Mouse (Mus musculus): Measurements from ENCODE around the gene Zfp280c.
A peak's percentile ranks its signal among the peaks of the same experiment; 100 is the strongest.

Gene Zfp280c

DNA sequence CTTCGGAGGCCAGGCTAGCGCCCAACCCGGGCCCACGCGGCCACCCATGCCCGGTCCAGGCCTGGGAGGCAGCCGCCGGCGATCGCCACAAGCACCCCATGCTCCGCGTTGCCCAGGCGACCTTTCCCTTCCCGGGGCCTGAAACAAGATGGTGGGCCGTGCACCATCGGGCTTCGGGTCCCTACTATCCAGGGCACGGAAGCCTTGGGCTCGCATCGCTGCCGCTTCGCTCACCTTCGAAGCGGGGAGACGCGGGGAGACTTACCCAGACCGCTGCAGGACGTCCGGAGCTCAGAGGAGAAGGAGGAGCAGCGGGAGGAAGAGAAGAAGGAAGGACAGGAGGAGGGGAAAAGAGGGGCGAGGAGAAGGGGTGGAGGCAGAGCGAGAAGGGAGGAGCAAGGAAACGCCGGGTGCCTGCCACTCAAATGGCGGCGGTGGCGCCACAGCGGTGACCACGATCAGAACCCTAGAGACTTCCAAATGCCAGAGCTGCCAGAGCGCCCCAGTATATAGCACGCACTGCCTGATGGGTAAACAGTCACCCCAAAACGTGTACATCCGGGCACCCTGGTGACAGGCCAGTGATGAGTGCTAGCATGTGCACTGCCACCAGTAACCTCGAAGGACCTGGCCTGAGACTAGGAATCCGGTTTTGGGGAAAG is at the start of gene Zfp280c:
TSS of gene Zfp280c (minus strand) at position 406 of the 662 bp plus-strand sequence.
- DNase-seq (ENCODE audit: low spot score in 2 of 2) = peak; percentile 31 to 53

DNA sequence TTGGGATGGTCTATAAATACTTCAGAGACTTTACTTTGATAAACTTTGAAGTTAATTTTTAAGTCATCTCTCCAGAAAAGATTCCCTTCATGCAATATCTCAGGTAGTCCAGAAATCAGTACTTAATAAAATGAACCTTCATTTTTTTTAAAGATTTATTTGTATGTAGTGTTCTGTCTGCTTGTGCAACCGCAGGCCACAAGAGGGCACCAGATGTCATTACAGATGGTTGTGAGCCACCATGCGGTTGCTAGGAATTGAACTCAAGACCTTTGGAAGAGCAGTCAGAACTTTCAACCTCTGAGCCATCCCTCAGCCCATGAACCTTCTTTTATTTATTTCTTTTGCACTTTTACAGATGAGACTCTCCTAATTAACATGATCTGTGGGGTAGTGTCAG is 42.7 kb upstream of the Zfp280c start:
- no peak for DNase-seq (ENCODE audit: low spot score in 2 of 2)

DNA sequence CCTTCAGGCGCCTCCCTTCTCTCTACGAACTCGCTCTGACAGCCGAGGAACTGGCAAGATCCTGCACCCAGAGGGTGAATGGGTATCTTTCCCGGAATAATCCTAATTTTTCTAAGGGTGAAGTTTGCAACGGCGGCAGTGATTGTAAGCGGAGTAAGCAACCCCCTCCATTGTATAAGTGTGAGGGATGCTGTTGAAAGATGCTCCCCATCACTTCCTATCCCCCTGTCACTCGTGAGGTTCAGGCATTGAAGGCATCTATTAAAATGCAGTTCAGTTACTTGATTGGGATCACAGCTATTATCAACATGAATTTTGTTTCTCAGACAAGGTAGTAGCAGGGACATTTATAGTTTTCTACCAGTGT is 29.7 kb upstream of the Zfp280c start:
- no peak for DNase-seq (ENCODE audit: low spot score in 2 of 2)

- DNase-seq (ENCODE audit: low spot score in 2 of 2) = peak; percentile 24 to 50
Observed at GRCm38 (mm10) chrX:48623379-48624053, 29.2 kb upstream of the Zfp280c start, which contains the start of gene Slc25a14. TSS of gene Slc25a14 (plus strand) at chrX:48623413.

DNA sequence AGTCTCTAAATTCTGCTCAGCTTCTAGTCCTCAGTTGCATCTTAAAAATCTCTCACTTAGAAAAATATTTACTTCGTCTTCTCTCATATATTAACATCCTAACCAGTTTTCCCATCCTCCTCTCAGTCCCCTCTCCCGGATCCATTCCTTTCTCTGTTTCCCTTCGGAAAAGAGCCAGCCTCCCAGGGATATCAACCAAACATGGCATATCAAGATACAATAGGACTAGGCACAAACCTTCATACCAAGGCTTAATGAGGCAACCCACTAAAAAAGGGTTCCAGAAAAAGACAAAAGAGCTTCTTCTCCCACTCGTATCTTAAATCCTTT is 28.7 kb upstream of the Zfp280c start:
- no peak for DNase-seq (ENCODE audit: low spot score in 2 of 2)

GRCm38 (mm10) chrX:48604872-48605271 is 10.6 kb upstream of the Zfp280c start:
- DNase-seq (ENCODE audit: low spot score in 2 of 2) = no peak

- DNase-seq (ENCODE audit: low spot score in 2 of 2) = no peak
Observed at GRCm38 (mm10) chrX:48596906-48597305, 2.6 kb upstream of the Zfp280c start.

DNA sequence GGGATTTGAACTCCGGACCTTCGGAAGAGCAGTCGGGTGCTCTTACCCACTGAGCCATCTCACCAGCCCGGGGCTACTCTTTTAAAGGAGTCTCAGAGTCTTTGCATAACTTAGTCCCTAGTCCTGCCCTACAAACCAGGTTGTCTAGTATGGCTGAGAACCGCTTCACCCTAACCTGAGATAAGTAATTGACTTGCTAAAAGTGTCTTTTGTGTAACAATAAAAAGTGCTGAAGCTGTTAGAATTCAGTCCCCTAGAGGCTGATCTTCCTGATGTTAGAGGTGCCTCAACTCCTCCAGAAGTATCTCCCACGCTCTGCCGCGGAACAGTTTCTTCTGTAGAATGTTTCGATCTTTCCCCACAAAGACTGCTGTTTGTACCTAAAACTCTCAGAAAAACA is 1.7 kb upstream of the Zfp280c start:
- no peak for DNase-seq (ENCODE audit: low spot score in 2 of 2)

DNA sequence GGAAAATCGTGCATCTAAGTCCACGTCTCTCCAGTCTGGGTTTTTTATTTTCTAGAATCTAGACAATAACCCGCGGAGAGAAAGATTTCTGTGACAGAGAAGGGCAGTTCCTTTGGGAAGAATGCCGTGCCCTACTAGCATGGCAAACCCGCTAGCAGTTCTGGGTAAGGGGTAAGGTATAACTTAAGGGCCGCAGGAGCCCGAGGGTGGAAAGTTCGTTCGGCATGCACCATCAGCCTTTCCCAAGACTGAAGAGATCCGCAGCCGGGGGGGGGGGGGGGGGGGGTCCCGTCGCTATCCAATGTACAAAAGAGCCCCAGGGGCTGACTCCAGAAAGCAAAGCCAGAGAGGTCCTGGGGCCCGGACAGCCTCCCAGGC is 594 bp downstream of the Zfp280c start:
- no peak for DNase-seq (ENCODE audit: low spot score in 2 of 2)

DNA sequence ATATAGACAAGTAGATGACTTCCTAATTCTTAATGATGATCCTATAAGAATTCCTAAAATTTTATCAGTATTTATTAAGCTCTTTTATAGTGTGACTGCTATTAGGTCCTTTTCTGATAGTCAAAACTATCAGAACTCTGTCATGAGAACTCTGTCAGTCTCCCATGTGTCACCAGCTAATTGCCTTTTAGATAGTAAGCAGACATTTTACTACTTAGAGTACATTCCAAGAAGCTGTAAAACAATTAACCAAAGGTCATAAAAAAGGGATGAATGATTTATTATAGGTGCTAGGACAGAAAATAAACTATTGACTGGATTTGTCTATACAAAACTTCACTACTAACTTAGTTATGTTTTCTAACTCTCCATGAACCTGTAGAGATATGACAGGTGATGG is 11.0 kb downstream of the Zfp280c start:
- DNase-seq (ENCODE audit: low spot score in 2 of 2) = no peak

GRCm38 (mm10) chrX:48532175-48532574 is 62.1 kb downstream of the Zfp280c start:
- DNase-seq (ENCODE audit: low spot score in 2 of 2) = peak; percentile 24 to 58

GRCm38 (mm10) chrX:48526435-48526834 is 67.9 kb downstream of the Zfp280c start:
- DNase-seq (ENCODE audit: low spot score in 2 of 2) = no peak

DNA sequence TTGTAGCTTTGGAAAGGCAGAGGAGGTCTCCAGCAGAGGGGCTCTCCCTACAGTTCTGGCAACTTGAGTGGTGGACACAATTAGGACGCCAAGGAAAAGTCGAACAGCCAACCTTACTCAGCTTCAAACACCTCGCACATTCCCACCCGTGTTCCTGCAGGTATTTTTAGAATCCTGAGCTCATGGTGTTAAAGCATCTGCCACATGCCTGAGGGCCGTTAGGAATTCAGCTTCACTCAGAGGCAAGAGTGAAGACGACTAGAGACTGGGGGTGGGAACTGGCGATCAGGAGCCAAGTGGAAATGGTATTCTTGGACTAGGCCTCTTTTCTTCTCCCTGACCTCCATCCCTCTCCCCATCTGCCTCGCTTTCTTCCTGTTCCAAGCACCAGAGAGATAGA is 68.4 kb downstream of the Zfp280c start:
- no peak for DNase-seq (ENCODE audit: low spot score in 2 of 2)

DNA sequence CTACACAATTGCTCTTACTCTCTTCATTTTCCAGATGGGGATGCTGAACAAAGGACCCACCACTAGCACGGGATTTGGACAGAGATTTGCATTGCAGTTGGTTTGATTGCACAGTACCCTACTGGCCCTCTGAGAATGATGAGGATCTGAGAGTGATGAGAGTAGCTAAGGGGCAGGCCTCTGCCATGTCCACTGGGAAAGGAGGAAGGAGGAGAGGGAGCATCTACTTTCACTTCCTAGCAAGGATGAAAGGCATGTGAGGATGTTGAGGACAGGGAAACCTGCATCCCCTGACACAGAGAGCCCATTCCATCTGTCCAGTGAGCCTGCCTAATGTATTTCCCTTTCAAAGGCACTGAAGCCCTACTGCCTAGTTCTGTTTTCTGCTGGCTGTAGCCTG is 69.0 kb downstream of the Zfp280c start:
- DNase-seq (ENCODE audit: low spot score in 2 of 2) = no peak

DNA sequence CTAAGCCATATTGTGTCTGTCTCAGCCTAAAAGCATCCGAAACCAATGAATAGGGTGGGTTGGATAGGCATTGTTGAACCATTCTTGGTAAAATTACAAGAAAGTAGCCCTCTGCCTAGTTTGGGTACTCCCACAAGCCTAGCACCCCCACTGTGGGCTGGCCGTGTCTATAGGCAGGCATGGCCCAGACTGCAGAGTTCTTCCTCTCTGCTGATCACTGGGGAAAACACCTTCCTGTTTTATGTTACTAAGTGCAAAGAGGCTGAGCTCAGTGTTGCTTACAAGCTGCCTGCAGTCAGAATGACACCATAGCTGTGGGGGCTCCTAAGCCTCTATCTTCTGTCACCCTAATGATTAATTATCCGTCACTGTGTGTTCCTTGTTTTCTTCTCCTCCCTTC is 70.8 kb downstream of the Zfp280c start:
- no peak for DNase-seq (ENCODE audit: low spot score in 2 of 2)

DNA sequence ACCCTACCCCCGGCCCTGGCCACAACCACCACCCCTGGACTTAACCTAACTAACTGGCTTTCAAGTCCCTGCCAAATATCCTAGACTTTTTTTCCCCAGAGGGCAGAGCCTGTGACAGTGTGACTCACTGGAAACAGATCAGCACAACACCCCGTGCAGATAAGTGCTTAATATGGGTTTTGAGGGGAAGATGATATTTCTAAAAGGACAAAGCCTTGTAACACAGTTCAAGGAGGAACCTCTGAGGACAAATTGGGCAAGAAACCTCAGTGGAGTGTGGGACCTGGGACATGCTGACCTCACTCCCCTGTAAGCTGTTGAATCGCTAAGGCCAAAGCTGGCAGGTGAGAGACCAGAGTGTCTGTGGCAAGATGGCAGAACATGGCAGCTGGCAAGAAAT is 72.7 kb downstream of the Zfp280c start:
- no peak for DNase-seq (ENCODE audit: low spot score in 2 of 2)

DNA sequence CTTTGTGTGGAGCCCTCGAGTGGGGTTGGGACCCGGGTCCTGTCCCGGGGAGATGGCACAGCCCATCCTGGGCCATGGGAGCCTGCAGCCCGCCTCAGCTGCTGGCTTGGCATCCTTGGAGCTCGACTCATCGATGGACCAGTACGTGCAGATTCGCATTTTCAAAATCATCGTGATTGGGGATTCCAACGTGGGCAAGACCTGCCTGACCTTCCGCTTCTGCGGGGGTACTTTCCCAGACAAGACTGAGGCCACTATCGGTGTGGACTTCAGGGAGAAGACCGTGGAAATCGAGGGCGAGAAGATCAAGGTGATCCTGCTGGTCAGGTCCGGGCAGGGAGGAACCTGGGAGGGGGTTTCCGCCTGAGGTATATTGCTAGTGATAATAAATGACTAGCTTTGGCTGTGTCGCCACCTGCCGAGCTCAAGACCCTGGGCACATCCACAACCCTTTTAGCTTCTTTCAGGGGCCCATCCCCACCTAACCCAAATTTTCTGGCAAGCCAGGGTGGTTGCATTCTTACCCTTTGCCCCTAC is 74.7 kb downstream of the Zfp280c start:
- no peak for DNase-seq (ENCODE audit: low spot score in 2 of 2)

DNA sequence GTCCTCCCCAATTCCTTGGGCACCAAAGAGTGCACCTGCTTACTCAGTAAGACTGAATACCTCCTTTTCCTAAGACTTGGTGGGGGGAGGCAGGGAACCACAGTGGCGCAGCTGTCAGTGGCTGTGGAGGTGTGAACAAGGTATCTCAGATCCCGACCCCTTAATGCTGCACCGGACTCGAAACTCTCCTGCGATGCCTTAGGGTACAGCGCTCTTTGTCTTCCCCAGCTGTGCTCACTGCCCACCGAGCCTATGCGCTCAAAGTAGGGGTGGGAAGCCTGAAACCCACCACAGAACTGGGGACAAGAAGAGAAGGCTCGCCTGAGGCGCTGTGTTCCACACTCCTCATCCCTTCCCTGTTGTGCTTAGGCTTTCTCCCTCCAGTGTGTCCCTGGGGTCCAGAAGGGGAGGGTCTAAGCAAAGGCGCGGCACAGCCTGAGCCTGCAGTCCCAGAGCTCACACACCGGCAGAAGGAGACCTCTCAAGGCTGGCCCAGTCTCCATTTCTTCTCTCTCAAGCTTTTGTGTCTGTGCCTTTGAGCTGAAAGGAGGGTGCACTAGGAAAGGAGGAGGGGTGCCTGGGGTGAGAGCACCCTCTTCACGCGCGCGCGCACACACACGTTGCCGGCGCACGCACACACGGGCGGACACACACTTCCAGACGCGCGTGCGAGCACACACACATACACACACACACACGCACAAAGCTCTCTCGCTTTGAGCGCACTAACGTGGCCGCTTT is 75.3 kb downstream of the Zfp280c start, which contains the start of gene Rab33a:
TSS of gene Rab33a (plus strand) at position 478 of the 741 bp plus-strand sequence.
- DNase-seq (ENCODE audit: low spot score in 2 of 2) = no peak

DNA sequence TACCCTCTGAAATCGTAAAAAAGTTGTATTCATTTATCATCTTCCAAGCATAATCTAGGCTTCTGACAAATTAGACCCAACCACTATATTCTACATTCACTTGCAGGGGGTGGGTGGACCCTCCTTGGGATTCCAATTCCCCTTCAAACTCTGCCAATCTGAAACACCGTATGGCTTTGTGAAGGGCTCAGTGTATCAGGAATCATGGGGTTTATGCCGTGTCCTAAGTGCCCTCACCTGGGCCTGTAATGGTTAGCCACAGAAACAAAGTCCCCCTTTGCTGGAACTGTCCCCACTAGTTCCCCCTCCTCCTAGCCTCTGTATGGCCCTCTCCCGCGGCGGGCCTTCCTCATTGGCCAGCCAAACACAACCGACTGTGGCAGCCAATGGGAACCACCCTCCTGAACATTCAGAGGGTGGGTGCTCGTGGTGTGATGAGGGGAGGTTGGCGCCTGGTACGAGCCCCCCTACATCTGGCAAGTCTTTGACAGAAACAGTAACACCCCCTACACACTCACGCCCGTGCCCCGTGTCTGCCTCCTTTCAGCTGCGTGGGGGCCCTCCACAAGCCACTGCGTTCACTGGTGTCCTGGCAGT is 76.0 kb downstream of the Zfp280c start:
- no peak for DNase-seq (ENCODE audit: low spot score in 2 of 2)

- no peak for DNase-seq (ENCODE audit: low spot score in 2 of 2)
Observed at GRCm38 (mm10) chrX:48513824-48514223, 80.5 kb downstream of the Zfp280c start.

GRCm38 (mm10) chrX:48513166-48513807 is 81.0 kb downstream of the Zfp280c start, which contains the start of gene Aifm1:
TSS of gene Aifm1 (minus strand) at chrX:48513563.
- DNase-seq (ENCODE audit: low spot score in 2 of 2) = peak; percentile 80 to 81

DNA sequence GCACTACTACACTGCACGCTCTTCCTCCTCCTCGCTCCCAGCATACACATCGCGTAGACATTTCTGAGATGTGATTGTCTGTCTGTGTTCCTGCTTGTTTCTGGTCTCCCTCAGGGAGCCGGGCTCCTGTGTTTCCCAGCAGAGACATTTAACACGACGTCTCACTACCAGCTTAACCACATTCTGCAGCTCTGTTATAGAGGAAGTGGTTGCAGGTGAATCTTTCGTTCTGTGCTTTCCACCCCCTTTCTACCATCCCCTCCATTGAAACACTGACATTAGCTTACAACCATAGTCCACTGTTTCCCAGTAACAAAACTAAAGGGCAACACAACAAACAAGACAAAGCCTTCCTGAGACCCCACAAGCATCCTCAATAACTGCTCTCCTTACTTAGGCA is 100.5 kb downstream of the Zfp280c start:
- no peak for DNase-seq (ENCODE audit: low spot score in 2 of 2)
